Mouse (Mus musculus): ENCODE measurements at regions not wholly inside any gene's neighbourhood (a gene's known extent, or its start where the extent isn't known, plus 50 kb on each side); places are given as distances from the start of the nearest gene placed in this dataset.

- peaks cover 18% of the 10 kb centered on the region for H3K4me1 ChIP-seq (ENCODE audit: control insufficient read depth, insufficient read depth, low read length)
- H3K9ac ChIP-seq (ENCODE audit: low read depth, low read length): no peak overlapping the region
- 0 out of 2 replicates have a peak, but pooled peaks have one; percentile 31 for ATAC-seq (ENCODE audit: low read depth)
- 60% methylated on average over 28 of the region's 28 CpGs for WGBS
- H3K36me3 ChIP-seq (ENCODE audit: control insufficient read depth, insufficient read depth, low read length): no peaks in the 10 kb centered on the region
- no peaks in the 10 kb centered on the region for H3K9me3 ChIP-seq (ENCODE audit: control insufficient read depth, low read length)
- H3K4me3 ChIP-seq (ENCODE audit: low read depth, low read length): no peak overlapping the region
- H3K27ac ChIP-seq (replicated peaks; ENCODE audit: low read depth, low read length): no peak overlapping the region
- H3K27me3 ChIP-seq (replicated peaks; ENCODE audit: control insufficient read depth, insufficient read depth, low read length): no peaks in the 10 kb centered on the region
- DNase-seq (ENCODE audit: low spot score): peak; percentile 83
- no peak overlapping the region for H3K4me2 ChIP-seq (ENCODE audit: low read depth, low read length)
These were observed 233.8 kb downstream of the Sipa1l2 start for GRCm38 (mm10) chr8:125335575-125336370.

- 42% methylated on average over 6 of the region's 6 CpGs for WGBS
These were observed 234.4 kb downstream of the Sipa1l2 start for GRCm38 (mm10) chr8:125335171-125335570.

GRCm38 (mm10) chr8:125330638-125331037, 239.0 kb downstream of the Sipa1l2 start:
- Histone ChIP-seq H3K9ac (ENCODE audit: low read depth, low read length) (no peak overlapping the region), H3K4me3 (ENCODE audit: low read depth, low read length) (no peak overlapping the region), H3K4me2 (ENCODE audit: low read depth, low read length) (no peak overlapping the region), H3K36me3 (ENCODE audit: control insufficient read depth, insufficient read depth, low read length) (no peaks in the 10 kb centered on the region), H3K27ac (replicated peaks; ENCODE audit: low read depth, low read length) (no peak overlapping the region), H3K9me3 (ENCODE audit: control insufficient read depth, low read length) (no peaks in the 10 kb centered on the region), H3K4me1 (ENCODE audit: control insufficient read depth, insufficient read depth, low read length) (peaks cover 14% of the 10 kb centered on the region), H3K27me3 (replicated peaks; ENCODE audit: control insufficient read depth, insufficient read depth, low read length) (no peaks in the 10 kb centered on the region)
- 64% methylated on average over 6 of the region's 6 CpGs for WGBS
- ATAC-seq (ENCODE audit: low read depth) (no peak), DNase-seq (ENCODE audit: low spot score) (no peak)

More at GRCm38 (mm10) chr8:125335171-125335570, 234.4 kb downstream of the Sipa1l2 start:
- H3K4me1 ChIP-seq (ENCODE audit: control insufficient read depth, insufficient read depth, low read length): peaks cover 18% of the 10 kb centered on the region
- ATAC-seq (ENCODE audit: low read depth): 0 out of 2 replicates have a peak, but pooled peaks have one; percentile 9
- no peak overlapping the region for H3K4me2 ChIP-seq (ENCODE audit: low read depth, low read length)
- no peaks in the 10 kb centered on the region for H3K9me3 ChIP-seq (ENCODE audit: control insufficient read depth, low read length)
- no peaks in the 10 kb centered on the region for H3K27me3 ChIP-seq (replicated peaks; ENCODE audit: control insufficient read depth, insufficient read depth, low read length)
- no peak overlapping the region for H3K9ac ChIP-seq (ENCODE audit: low read depth, low read length)
- H3K36me3 ChIP-seq (ENCODE audit: control insufficient read depth, insufficient read depth, low read length): no peaks in the 10 kb centered on the region
- H3K4me3 ChIP-seq (ENCODE audit: low read depth, low read length): no peak overlapping the region
- H3K27ac ChIP-seq (replicated peaks; ENCODE audit: low read depth, low read length): no peak overlapping the region
- no peak for DNase-seq (ENCODE audit: low spot score)

- no peak for DNase-seq (ENCODE audit: low spot score)
- Histone ChIP-seq H3K4me1 (ENCODE audit: control insufficient read depth, insufficient read depth, low read length) (peaks cover 7% of the 10 kb centered on the region; the same call in 1 of the 2 replicates), H3K36me3 (ENCODE audit: control insufficient read depth, insufficient read depth, low read length) (no peaks in the 10 kb centered on the region), H3K9ac (ENCODE audit: low read depth, low read length) (no peak overlapping the region), H3K4me2 (ENCODE audit: low read depth, low read length) (no peak overlapping the region), H3K27ac (replicated peaks; ENCODE audit: low read depth, low read length) (no peak overlapping the region), H3K9me3 (ENCODE audit: control insufficient read depth, low read length) (no peaks in the 10 kb centered on the region), H3K4me3 (ENCODE audit: low read depth, low read length) (no peak overlapping the region), H3K27me3 (replicated peaks; ENCODE audit: control insufficient read depth, insufficient read depth, low read length) (no peaks in the 10 kb centered on the region)
- ATAC-seq (ENCODE audit: low read depth): no peak
- WGBS: 93% methylated on average over 4 of the region's 4 CpGs
These were observed 241.0 kb downstream of the Sipa1l2 start for GRCm38 (mm10) chr8:125328650-125329049.

- no peak overlapping the region for H3K27ac ChIP-seq (replicated peaks; ENCODE audit: low read depth, low read length)
- peaks cover 7% of the 10 kb centered on the region; the same call in 1 of the 2 replicates for H3K4me1 ChIP-seq (ENCODE audit: control insufficient read depth, insufficient read depth, low read length)
- no peaks in the 10 kb centered on the region for H3K9me3 ChIP-seq (ENCODE audit: control insufficient read depth, low read length)
- H3K4me2 ChIP-seq (ENCODE audit: low read depth, low read length): no peak overlapping the region
- DNase-seq (ENCODE audit: low spot score) (no peak), ATAC-seq (ENCODE audit: low read depth) (no peak)
- H3K9ac ChIP-seq (ENCODE audit: low read depth, low read length): no peak overlapping the region
- H3K27me3 ChIP-seq (replicated peaks; ENCODE audit: control insufficient read depth, insufficient read depth, low read length): no peaks in the 10 kb centered on the region
- 59% methylated on average over 13 of the region's 13 CpGs for WGBS
- no peak overlapping the region for H3K4me3 ChIP-seq (ENCODE audit: low read depth, low read length)
- no peaks in the 10 kb centered on the region for H3K36me3 ChIP-seq (ENCODE audit: control insufficient read depth, insufficient read depth, low read length)
These were observed 241.9 kb downstream of the Sipa1l2 start for GRCm38 (mm10) chr8:125327551-125328262.

- H3K4me3 ChIP-seq (ENCODE audit: low read depth, low read length): no peak overlapping the region
- H3K4me2 ChIP-seq (ENCODE audit: low read depth, low read length): no peak overlapping the region
- DNase-seq (ENCODE audit: low spot score) (no peak), ATAC-seq (ENCODE audit: low read depth) (no peak)
- H3K27ac ChIP-seq (replicated peaks; ENCODE audit: low read depth, low read length): no peak overlapping the region
- no peaks in the 10 kb centered on the region for H3K36me3 ChIP-seq (ENCODE audit: control insufficient read depth, insufficient read depth, low read length)
- no peaks in the 10 kb centered on the region for H3K9me3 ChIP-seq (ENCODE audit: control insufficient read depth, low read length)
- H3K4me1 ChIP-seq (ENCODE audit: control insufficient read depth, insufficient read depth, low read length): peaks cover 7% of the 10 kb centered on the region; the same call in 1 of the 2 replicates
- H3K27me3 ChIP-seq (replicated peaks; ENCODE audit: control insufficient read depth, insufficient read depth, low read length): no peaks in the 10 kb centered on the region
- H3K9ac ChIP-seq (ENCODE audit: low read depth, low read length): no peak overlapping the region
- 71% methylated on average over 6 of the region's 6 CpGs for WGBS
These were observed 242.6 kb downstream of the Sipa1l2 start for GRCm38 (mm10) chr8:125327006-125327405.

- Histone ChIP-seq H3K27ac (replicated peaks; ENCODE audit: low read depth, low read length) (no peak overlapping the region), H3K4me3 (ENCODE audit: low read depth, low read length) (no peak overlapping the region), H3K36me3 (ENCODE audit: control insufficient read depth, insufficient read depth, low read length) (no peaks in the 10 kb centered on the region), H3K4me1 (ENCODE audit: control insufficient read depth, insufficient read depth, low read length) (peaks cover 7% of the 10 kb centered on the region; the same call in 1 of the 2 replicates), H3K9me3 (ENCODE audit: control insufficient read depth, low read length) (no peaks in the 10 kb centered on the region), H3K9ac (ENCODE audit: low read depth, low read length) (no peak overlapping the region), H3K4me2 (ENCODE audit: low read depth, low read length) (no peak overlapping the region), H3K27me3 (replicated peaks; ENCODE audit: control insufficient read depth, insufficient read depth, low read length) (no peaks in the 10 kb centered on the region)
- DNase-seq (ENCODE audit: low spot score) (peak; percentile 67), ATAC-seq (ENCODE audit: low read depth) (no peak)
- 44% methylated on average over 6 of the region's 6 CpGs for WGBS
These were observed 243.9 kb downstream of the Sipa1l2 start for GRCm38 (mm10) chr8:125325736-125326135.

- H3K36me3 ChIP-seq (ENCODE audit: control insufficient read depth, insufficient read depth, low read length): no peaks in the 10 kb centered on the region
- peaks cover 7% of the 10 kb centered on the region; the same call in 1 of the 2 replicates for H3K4me1 ChIP-seq (ENCODE audit: control insufficient read depth, insufficient read depth, low read length)
- no peak for ATAC-seq (ENCODE audit: low read depth)
- H3K4me3 ChIP-seq (ENCODE audit: low read depth, low read length): no peak overlapping the region
- no peak overlapping the region for H3K27ac ChIP-seq (replicated peaks; ENCODE audit: low read depth, low read length)
- no peaks in the 10 kb centered on the region for H3K9me3 ChIP-seq (ENCODE audit: control insufficient read depth, low read length)
- no peaks in the 10 kb centered on the region for H3K27me3 ChIP-seq (replicated peaks; ENCODE audit: control insufficient read depth, insufficient read depth, low read length)
- no peak overlapping the region for H3K9ac ChIP-seq (ENCODE audit: low read depth, low read length)
- peak; percentile 73 for DNase-seq (ENCODE audit: low spot score)
- 37% methylated on average over 3 of the region's 3 CpGs for WGBS
- H3K4me2 ChIP-seq (ENCODE audit: low read depth, low read length): no peak overlapping the region
These were observed 247.0 kb downstream of the Sipa1l2 start for GRCm38 (mm10) chr8:125322561-125322960.

Measured in embryonic facial prominence, embryonic 14.5 days (tissue).